Mouse (Mus musculus): ENCODE data around the gene Npepps.

DNA sequence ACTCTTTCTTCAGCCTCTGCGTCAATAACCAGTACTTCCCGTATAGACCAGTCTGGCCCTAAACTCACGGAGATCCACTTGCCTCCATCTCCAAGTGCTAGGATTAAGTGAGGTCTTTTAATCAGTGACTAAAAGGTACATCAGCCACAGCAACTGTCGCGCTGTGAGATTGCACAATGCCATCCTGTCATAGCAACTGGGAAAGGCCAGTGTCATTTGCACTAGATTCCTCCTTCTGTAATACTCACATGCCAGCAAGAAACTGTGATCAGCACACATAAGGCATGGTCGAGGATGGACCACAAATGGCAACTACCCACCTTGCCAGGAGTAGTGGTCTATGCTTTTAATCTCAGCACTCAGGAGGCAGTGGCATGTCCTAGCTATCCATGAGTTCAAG lies 80.9 kb downstream of the Npepps start:
- no peak for TF ChIP-seq CTCF (IDR thresholded peaks at IDR 0.05; ENCODE audit: low read depth, low read length)
- TF ChIP-seq POLR2A (IDR thresholded peaks at IDR 0.05; ENCODE audit: borderline replicate concordance, low read depth, low read length): no peak

All from bone marrow macrophage, adult 2 months (primary cell).